Mouse (Mus musculus): ENCODE data around the gene Pld4. TPM values are rescaled to one million over a fixed set of nuclear protein-coding genes. Genes with fewer than 3 reads are reported as not detected.

The Pld4 gene
- total and polyA plus RNA-seq, 3 experiments, result 10.1 to 28.0 (median 13.0) TPM

DNA sequence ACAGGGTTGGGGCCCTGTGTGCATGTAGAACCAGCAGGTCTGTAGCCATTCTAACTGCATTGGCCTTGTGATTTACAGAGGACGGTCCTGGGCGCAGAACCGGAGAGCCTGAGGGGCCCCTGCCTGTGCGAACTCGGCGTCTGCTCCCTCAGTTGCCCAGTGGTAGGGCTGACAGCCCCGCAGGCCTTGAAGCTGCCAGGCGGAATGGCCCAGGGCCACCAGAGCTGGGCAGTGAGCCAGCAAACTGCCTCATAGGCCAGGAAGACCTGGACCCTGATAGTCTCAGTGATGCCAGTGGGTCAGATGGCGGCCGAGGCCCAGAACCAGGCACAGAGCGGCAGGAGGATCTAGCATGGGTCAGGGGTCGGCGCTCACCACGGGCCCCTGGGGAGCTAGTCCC lies 22.7 kb upstream of the Pld4 start:
- peak; percentile 84 for DNase-seq

DNA sequence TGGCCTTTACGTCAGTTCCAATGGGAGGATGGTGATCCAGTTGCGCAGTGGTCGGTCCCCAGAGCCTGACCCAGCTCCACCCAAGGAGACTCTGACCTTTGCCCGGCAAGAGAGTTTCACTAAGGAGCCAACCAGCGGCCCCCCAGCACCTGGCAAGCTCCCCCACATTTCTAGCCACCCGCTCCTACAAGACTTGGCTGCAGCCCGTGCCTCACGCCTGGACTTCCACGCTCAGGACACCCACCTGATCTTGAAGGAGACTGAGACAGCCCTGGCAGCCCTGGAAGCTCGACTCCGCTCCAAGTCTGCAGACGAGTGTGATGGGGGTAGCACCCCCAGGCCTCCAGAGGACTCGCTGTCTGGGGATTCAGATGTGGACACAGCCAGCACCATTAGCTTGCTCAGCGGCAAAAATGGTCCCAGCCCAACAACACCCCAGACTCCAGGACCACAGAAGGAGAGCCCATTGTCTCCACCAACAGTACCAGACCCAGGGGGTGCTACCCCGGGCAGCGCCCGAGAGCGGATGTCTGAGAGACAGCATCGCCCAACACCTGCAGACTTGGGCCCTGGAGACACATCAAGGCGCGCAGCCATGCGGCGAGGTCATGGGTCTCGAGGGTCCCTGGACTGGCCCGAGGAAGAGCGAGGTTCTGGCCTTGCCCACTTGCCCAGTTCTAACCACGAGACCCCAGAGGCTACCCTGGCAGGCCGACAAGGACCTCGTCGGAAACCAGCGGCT lies 22.0 kb upstream of the Pld4 start:
- no peak for DNase-seq

DNA sequence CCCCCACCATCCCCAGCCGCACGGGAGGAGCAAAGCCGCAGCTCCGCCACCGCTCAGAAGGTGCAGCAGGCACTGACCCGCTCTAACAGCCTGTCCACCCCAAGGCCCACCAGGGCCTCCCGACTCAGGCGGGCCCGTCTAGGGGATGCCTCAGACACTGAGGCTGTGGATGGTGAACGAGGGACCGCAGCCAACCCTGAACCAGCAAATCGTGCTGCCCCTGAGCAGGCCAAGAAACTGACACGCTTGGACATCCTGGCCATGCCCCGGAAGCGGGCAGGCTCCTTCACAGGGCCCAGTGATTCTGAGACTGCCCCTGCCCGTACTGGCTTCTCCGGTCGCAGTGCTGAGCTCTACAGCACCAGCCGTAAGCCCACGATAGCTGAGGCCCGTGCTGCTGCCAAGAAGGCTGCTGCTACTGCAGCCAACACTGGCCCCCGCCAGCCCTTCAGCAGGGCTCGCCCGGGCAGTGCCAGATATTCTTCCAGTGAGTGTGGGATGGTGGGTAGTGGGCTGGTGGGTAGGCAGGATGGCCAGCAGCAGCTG lies 21.4 kb upstream of the Pld4 start:
- no peak for DNase-seq

DNA sequence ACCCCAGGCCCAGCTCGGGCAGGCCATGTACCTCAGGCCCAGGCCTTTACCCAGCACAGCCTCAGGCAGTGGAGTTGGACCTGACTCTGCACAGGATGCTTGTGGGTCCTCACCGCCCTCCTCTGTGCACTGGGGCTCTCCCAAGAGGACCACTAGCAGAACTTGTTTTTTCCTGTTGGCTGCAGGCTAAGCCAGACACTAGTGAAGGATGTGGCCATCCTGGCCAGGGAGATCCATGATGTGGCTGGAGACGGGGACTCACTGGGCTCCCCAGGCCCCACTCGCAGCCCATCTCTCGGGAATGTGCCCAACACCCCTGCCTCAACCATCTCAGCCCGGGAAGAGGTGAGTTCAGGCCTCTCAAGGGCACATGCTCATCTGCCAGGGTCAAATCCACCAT lies 17.7 kb upstream of the Pld4 start:
- DNase-seq, result no peak

DNA sequence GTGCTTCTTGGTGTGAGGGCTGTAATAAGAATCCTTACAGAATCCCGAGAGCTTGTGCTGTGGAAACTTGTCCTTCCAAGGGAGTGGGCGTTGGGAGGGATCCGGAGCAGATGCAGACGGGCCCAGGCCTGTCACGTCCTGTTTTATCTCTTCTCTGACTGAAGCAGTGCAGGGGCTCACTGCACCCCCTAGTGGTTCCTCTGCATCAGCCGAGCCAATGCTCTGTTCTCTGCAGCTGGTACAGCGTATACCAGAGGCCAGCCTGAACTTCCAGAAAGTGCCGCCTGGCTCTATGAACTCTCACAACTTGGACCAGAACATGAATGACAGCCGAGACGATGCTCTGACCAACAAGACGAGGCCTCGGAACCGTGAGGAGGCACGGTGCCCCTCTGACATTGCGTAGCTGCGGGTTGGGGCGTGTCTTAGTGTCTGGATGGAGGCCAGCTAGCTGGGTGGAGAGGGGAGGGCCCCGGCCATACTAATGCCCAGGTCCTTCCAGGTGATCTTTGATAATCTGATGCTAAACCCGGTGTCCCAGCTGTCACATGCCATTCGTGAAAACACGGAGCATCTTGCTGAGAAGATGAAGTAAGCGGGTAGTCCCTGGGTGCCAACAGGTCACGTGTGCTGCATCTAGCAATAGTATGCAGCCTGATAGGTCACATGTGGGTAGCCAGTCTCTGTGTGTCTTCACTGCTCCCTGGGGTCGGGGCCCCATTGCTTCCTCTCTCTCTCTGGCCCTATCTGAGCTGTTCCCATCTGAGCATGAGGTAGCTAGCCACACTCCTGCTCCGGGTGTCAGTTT lies 17.1 kb upstream of the Pld4 start:
- peak; percentile 82 for DNase-seq

DNA sequence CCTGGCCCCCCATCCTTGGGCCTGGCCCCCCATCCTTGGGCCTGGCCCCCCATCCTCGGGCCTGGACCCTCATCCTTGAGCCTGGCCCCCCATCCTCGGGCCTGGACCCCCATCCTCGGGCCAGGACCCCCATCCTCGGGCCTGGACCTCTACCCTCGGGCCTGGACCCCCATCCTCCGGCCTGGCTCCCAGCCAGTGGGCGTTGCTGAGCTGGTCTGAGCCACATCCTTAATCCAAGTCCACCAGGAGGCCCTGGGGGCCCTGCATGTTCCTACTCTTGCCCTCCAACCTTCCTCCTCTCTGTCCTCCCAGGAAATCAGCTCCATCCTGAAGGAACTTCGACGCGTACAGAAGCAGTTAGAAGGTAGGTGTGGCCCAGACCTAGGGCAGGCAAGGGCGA lies 16.2 kb upstream of the Pld4 start:
- no peak for DNase-seq

DNA sequence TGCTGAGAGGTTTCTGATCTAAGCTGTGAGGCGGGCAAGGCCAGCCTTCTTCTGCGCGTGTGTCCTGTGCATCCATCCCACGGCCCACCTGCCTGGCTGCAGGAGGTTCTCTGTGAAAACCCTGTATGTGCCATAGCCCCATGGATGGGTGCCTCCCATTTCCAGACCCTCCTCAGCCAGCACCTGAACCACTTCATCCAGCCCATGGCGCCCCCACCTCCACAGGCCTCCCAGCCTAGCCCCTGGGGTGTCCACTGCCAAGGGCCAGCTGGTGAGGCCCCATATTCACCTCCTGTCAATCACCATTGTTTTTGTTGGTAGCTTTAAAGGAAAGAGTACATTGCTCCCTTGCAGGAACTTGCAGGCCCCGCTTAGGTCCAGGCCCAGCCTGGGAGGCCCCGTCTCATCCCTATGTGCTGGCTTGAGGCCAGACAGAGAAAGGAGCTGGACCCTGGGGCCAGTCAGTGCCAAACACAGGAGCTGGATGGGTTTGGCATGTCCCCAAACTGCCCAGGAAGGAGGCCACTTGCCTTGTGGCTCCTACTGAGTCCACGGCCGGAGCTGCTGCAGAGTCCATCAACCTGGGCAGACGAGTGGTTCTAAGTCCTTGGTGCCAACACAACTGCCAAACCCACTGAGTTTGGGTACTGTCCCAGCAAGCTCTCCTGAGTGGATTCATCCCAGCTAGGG lies 15.4 kb upstream of the Pld4 start:
- DNase-seq, result no peak

DNA sequence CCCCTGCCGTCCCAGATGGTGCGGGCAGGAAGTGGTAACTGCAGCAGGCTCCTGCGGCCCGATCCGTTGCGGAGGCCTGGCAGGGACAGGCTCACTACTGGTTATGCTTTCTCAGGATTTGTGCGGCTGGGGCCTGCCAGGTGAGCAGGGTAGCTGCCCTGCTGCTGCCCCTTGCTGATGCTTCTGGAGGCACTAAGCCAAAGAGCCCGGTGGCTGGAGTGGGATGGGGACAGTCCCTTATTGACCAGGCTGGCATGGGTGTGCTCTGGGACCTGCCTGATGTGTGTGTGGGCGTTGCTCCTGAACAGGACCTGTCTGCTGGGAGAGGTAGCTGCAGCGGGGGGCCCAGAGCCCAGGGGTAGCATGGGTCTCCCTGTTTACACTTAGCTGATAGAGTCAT lies 14.7 kb upstream of the Pld4 start:
- DNase-seq, result no peak

DNA sequence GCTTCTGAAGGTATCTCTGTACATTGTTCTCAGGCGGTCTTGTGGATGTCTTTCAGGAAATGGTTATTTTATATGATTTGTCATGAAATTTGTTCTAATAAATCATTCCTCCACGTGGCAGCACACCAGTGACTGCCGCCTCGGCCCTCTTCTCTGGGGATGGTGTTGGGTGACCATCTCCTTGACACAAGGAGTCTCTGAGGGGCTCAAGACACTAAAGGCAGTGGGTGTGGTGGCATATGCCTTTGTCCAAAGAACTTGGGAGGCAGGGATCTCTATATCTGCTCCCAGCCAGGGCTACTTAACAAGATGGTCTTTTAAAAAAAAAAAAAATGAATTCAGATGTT lies 14.0 kb upstream of the Pld4 start:
- DNase-seq, result no peak

DNA sequence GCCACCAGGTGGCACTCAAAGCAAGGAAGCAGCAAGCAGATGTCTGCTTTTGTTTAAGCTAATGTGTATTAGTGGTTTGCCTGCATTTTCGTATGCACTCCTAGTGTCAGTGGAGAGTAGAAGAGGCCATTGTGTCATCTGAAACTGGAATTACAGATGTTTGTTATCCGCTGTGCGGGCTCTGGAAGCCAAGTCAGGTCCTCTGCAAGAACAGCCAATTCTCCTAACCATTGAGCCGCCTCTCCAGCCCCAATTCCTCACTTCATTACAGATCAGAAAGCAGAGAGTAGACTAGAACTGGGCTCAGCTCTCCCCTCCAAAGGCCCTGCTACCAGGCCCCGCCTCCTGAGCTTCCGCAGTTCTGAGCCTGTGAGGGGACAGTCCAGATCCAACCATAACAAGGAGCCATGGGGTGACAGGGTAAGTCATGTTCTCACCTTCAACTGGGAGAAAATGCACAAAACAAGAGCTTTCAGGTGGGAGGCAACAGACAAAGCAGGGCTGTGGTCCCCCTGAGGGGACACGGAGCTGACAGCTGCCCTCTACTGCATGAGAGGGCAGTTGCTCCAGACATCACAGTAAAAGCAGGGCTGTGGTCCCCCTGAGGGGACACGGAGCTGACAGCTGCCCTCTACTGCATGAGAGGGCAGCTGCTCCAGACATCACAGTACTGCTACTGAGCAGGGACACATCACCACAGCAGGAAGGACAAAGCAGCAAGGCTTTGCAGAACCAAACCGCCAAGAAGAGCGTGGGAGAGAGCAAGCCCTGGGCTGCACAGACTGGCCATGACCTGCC lies 13.4 kb upstream of the Pld4 start:
- DNase-seq, result peak; percentile 45

DNA sequence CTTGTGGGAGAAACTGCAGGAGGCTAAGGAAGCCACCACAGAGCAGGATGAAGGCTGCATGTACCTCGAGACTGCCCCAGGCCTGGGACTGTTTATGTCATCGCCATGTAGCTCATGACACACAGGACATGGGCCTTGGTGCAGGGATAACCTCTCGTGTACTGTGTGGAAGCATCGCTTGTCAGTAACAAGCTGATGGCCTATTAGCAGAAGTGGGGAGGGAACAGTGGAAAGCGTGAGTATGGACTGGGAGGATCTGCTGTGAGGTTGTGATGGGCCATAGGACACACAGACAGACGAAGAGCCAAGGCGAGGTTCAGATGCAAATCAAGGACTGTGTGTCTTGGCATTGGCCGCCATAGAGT lies 12.9 kb upstream of the Pld4 start:
- DNase-seq, result no peak

DNA sequence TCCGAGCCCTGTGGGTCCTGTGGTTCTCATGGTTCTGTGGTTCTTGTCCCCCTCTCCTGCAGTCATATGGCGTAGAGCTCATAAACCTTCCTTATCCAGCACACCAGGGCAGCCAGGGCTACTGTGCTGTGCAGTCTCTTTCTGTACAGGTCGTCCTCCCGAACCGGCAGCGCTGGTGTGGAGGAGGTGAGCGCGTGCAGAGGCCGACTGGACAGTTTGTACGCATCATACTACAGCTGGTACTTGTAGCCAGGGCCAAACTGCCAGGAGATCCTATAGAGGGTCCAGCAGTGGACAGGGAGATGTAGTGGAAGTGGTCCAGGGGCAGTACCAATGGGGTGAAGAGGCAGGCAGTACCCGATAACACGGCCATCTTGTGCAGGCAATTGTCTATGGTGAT lies 9.5 kb upstream of the Pld4 start:
- no peak for DNase-seq

DNA sequence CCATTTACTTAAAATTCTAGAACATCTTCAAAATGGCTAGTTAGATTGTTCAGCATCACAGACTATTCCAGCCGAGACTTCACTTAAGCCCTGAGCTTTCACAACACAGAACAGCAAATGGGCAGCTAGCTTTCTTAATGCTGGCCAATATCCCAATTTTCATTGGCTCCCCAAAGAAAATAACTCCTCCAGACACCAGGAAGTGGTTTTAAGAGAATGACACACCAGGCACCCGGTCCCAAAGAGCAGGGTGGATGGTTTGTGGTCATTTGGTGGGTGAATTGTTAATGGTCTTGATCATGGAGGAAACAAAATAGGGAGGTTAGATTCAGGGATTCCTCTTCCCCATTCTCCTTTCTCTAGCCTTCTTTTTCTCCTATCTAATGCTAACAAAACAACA lies 8.1 kb upstream of the Pld4 start:
- no peak for DNase-seq

DNA sequence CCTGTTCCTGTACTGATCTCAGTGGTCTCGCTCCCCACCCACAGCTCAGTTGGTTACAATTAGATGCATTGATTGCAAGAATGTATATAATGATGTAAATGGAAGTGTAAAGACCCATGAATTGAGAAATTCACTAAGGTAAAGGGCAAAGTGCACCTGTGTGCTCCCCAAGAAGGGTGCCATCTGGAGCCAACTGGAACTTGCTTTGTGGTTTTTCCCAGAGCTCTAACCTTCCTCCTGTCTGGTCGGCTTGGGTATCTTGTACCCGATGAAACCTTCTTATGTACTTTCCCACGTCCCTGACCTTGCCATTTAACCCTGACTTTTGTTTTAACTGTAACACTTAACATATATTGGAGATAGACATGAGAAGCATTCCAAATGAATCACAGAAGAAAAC lies 4.6 kb upstream of the Pld4 start:
- DNase-seq, result no peak

DNA sequence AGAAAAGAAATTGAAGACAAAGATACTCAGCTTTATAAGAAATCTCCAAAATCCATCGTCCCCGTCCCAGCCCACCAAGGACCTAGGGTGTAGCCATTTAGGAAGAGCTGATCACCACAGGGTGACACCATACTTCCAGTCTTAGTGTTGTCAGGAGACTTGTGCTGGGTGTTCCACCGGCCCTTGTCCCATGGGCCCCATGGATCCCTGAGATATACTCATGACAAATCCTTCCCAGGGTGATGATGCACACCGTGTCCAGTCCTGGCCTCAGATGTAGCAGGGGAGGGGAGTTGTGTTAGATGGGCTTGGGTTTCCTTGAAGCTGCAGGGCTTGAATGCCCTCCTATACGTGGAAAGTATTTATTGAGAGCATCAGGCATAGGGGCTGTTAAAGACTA lies 2.6 kb upstream of the Pld4 start:
- DNase-seq, result no peak

DNA sequence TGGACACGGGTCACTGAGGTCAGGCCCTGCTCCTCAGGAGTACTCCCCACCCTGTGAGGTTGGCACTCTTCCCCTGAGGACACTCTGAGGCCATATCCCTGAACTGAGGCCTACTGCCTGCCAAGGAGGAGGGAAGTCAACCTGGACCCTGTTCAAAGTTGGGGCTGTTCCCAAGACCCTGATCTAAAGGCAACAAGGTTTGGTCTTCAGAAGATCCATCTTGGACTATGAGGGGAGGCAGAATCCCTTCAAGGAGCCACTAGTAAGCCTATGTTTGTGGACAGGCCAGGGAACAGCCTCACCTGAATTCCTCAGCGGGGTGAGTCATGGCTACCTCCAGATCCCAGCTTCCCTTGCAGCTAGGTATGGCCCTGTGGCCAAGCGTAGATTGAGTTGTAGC lies 984 bp upstream of the Pld4 start:
- no peak for DNase-seq

DNA sequence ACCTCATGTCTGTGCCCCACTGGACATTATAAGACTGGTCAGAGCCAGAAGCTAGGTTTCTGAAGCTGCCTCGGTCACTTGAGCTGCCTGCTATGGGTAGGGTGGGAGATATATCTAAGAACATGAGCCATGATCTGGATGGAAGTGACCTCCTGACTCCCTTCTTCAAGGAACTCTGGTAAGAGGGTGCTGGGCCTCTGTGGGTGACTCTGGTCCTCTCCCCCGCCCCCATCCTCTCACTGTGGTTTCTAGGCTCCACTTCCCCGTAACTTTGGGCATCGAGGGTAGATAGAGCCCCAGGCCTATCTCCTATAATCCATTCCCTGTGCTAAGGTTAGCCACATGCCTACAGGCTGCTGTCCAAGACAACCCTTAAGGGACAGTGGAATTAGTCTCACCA lies 956 bp downstream of the Pld4 start:
- DNase-seq, result no peak

DNA sequence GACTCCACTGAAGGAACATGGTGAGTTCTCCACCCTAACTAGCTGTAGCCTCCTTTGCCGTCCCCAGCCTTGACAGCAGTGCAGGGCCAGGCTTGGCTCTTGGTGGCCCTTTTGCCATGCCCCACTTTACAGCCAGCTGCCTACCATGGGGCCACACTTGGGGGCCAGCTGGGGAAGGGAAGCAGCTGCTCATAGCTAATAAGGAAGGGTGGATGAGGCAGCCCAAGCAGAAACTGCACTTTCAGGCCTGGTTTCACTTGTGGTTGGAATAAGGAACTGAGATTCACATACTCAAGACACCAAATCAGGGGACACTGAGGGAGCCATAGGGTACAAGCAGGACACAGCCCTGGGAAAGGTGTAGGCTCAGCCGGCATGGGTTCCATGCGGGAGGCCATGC lies 1.6 kb downstream of the Pld4 start:
- DNase-seq, result no peak

DNA sequence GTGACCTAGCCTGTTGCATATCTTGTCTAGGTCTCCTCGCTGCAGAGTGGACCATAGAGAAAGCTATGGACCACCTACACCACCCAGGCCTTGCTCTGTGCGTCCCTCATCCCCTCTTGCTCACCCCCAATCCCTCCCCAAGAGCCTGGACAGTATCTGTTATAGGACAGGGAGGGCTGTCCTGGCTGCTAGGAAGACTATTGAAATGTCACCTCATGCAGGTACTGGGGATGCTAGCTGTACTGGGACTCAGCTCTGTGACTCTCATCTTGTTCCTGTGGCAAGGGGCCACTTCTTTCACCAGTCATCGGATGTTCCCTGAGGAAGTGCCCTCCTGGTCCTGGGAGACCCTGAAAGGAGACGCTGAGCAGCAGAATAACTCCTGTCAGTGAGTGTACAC lies 2.7 kb downstream of the Pld4 start:
- no peak for DNase-seq

DNA sequence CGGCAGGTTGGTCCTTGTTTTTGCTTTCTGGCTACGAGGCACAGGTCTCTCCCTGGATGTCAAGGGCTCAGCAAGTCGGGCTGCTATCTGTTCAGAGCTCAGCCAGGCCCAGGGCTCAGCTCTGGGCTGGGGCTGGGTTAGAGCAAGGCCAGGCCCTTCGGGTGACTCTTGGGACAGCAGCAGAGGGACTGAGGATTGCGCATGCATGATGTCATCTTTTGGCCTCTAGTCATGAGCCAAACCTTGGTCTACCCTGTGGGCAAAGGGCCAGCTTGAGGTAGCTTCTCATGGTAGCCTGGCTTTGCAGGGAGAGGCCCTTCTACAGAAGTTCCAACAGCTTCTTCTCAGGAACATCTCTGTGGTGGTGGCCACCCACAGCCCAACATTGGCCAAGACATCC lies 3.7 kb downstream of the Pld4 start:
- peak; percentile 88 for DNase-seq

DNA sequence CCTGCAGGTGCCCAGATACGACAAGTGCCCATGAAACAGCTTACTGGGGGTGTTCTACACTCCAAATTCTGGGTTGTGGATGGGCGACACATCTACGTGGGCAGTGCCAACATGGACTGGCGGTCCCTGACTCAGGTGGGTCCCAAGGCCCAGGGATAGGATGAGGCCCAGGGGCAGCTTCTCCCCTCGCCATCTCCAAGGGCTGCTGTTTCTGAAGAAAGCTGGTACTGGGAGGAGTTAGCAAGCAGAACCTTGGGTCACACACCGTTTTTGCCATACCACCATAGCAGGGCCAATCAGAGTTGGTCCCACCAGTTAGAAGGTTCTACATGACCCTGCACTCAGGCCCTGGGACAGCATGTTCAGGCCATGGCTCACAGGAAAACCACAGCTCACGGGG lies 4.5 kb downstream of the Pld4 start:
- no peak for DNase-seq

DNA sequence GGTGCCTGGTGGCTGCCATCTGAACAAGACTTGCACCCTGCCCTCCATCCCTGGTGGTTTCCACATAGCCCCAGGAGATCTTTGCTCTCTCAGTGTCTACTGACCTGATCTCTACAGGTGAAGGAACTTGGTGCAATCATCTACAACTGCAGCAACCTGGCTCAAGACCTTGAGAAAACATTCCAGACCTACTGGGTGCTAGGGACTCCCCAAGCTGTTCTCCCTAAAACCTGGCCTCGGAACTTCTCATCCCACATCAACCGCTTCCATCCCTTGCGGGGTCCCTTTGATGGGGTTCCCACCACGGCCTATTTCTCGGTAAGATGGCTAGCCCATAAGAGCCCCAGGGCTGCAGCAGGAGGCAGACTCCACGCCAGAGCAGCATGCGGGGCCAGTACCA lies 6.1 kb downstream of the Pld4 start:
- DNase-seq, result no peak

All from adrenal gland, adult 2 months (tissue).